Mouse (Mus musculus) urinary bladder, adult 2 months (tissue): ENCODE results near the gene Mmp9. TPM values are rescaled to one million over a fixed set of nuclear protein-coding genes. Genes with fewer than 3 reads are reported as not detected.

Experiments
- DNase-seq: peaks from one replicate; pipeline ENCODE4 v3.0.0; 2022; ENCODE audit warnings: low spot score
- polyA plus RNA-seq: library from polyadenylated mRNA; depleted of rRNA; stranded (reverse); fragments of >200 nt; gene quantifications from 2 replicates; pipeline ENCODE4 v1.2.3, GENCODE M21; 2012; rRNA removed

Mmp9 gene
- 13.0 and 13.5 TPM in 2 replicates for polyA plus RNA-seq

DNA sequence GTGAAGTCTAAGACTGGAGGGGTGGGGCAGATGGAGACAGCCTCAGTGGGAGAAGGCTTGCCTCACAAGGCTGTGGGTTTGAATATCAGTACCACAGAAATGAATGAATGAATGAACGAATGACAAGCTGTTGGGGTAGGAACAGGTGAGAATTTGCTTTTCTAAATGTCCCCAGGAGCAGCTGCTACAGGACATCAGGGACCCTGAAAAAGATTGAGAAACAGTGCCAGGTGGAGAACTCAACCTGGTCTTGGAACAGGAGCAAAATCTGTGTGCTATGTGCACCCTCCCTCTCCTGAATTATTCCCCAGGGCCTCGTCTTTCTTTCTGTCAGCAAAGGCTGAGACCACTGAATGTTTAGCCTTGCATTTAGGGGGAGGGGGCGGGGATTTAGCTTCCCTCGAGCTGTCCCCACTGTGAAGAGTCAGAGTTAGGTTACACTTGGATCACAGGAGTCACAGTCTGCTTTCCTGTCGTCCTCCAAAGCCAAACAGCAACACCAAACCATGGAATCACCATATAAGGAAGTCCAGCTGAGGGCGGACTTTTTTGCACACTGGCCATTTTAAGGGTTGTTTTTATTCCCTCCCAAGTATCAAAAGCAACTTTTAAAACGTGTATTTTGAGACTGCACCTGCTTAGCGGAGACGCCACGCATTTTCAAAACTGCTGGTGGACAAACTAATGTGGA, at the start of gene Mmp9:
Gene Mmp9, plus strand, starts transcription at position 641 of the 691 bp plus-strand sequence.
- no peak for DNase-seq

DNA sequence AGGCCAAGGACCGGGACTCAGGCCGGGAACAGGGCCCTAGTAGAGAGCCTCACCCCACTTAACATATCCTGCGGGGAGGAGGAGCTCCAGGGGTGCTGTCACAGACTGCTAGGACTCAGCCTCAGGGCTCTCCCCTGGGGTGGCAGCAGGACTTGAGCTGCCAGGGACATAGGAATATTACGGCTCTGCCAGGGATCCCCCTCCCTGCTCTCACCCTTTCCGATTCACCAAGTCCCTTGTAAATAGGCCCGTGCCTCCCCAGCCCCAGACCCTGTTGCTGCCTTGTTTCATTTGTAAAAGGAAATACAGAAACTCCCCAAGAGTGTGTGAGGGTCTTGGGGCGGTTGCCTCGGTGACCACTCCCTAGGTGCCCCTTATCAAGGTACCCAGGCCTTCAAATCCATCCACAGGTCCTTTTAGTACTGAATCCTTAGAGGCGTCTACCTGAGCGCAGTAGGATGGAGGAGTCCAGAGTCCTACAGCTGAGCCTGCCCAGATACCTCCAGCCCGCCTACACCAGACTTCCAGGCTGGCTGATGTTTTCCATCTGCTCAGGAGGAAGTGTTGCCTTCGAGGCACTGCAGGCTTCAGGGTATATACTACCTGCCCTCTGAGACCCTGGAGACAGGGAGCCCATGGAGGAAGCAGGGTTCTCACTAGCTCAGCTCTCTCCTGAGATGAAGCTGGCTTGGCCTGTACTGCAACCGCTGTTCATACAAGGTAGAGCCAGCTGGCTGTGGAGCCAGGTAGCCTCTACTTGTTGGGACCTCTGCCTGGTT, 49.3 kb upstream of the Mmp9 start:
- DNase-seq, result no peak

- no peak for DNase-seq
These were observed 48.5 kb upstream of the Mmp9 start for GRCm38 (mm10) chr2:164891908-164892695.

GRCm38 (mm10) chr2:164892696-164893216, 47.8 kb upstream of the Mmp9 start:
- no peak for DNase-seq

- DNase-seq, result no peak
These were observed 46.5 kb upstream of the Mmp9 start for GRCm38 (mm10) chr2:164894048-164894447.

DNA sequence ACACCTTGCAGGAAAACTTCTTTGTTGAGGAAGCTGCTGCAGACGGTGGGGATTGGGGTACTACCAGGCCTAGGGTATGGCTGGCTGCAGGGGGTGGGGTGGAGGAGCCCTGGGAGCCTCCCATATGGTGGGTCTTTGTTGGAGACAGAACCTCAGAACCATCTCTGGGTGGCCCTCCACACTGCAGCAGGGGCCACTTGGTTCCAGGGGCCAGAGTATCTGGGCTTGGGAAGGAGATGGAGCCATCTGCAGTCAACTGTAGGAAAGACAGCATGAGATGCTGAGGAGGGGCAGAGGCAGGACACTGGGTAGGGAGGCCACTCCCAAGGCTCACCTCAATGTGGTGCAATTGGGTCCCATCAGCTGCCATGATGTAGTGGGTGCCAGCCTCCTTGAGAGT, 45.9 kb upstream of the Mmp9 start:
- DNase-seq, result no peak

DNA sequence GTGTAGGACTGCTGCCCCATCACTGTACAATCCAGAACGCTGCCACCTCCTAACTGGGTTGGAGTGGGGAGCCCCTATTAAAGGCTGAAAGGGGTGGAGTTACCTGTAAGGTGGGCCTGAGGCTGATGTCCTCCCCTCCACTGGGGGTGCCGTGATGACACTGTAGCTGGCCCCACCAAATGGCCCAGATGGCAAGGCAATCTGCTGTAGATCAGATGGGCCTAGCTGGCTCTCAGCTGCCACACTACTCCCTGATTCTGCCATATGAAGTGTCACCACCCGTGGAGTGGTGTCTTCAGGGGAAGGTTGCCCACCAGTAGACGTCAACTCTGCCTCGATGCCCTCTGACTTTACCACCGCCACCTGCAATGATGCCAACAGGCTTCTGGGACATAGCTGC, 44.7 kb upstream of the Mmp9 start:
- no peak for DNase-seq

- DNase-seq, result no peak
These were observed 42.6 kb upstream of the Mmp9 start for GRCm38 (mm10) chr2:164898008-164898407.

- DNase-seq, result no peak
These were observed 41.5 kb upstream of the Mmp9 start for GRCm38 (mm10) chr2:164899034-164899433.

DNA sequence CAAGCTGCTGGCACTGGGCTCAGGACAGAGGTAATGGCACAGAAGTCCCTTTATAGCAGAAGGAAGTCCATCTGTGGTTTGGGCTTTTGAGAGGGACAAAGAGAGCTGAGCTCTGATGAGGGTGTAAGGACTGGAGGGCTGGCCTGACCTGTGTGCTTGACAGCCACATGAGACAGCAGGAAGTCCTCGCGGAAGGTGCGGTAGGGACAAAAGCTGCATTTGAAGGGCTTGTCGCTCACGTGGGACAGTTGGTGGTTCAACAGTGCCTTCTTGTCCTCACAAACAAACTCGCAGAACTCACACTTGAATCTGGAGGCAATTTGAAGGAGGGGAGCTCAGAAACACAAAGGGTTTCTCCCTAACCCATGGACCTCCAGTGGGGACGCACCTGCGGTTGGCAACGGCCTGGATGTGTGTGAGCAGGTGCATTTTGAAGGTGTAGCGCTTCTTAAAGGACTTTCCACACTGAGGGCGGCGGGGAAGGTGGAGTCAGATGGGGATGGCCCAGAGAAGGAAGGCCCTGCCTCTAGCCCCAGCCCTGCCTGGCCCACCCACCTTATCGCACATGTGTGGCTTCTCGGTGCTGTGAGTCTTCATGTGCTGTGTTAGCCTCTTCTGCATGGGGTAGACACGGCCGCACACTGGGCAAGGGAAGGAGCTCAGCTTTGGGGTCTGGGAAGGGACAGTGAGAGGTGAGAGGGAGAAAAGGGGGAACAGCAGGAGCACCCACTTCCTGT, 40.7 kb upstream of the Mmp9 start:
- DNase-seq, result no peak

GRCm38 (mm10) chr2:164901380-164901779, 39.2 kb upstream of the Mmp9 start:
- no peak for DNase-seq

GRCm38 (mm10) chr2:164903496-164903895, 37.1 kb upstream of the Mmp9 start:
- DNase-seq, result no peak

DNA sequence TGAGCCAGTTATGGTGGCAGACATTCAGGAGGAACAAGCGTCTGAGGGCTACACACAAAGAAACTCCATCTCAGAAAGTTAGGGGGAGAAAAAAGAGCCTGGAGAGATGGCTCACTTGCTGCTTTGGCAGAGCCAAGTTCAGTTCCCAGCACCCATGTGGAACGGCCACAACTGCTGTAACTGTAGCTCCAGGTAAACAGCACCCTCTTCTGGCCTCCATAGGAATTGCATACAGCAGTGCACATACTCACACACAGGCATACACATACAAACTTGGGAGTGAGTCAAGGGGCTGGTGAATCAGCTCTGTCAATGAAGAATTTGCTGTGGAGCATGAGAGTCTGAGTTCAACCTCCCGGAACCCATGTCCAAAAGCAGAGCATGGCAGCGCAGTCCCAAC, 34.5 kb upstream of the Mmp9 start:
- DNase-seq, result no peak

GRCm38 (mm10) chr2:164907511-164907910, 33.1 kb upstream of the Mmp9 start:
- no peak for DNase-seq

DNA sequence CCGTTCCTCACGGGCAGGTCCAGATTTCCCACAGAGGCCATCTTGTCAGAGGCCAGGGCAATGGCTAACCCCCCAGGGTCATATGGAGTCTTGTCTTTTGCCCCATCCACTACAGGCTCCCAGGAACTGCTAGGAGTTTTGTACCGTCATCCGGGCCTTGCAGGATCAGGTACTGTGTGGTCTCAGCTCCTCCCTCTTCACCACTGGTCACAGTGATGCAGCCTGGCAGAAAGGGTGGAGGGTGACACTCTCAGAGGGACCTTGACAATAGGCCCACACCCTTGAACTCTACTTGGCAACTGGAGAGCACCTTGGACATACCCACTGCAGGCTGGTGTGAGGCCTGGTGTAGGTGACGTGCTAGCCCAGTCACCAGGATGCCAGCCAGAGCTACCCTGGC, 32.6 kb upstream of the Mmp9 start:
- DNase-seq, result no peak

- DNase-seq, result no peak
These were observed 31.5 kb upstream of the Mmp9 start for GRCm38 (mm10) chr2:164909100-164909499.

- no peak for DNase-seq
These were observed 31.0 kb upstream of the Mmp9 start for GRCm38 (mm10) chr2:164909542-164909941.

- DNase-seq, result no peak
These were observed 30.1 kb upstream of the Mmp9 start for GRCm38 (mm10) chr2:164910360-164911061.

GRCm38 (mm10) chr2:164911086-164912048, 29.2 kb upstream of the Mmp9 start, which contains the start of gene Zfp335:
TSS of gene Zfp335 (minus strand) at chr2:164911757.
- DNase-seq, result peak; percentile 99

- no peak for DNase-seq
These were observed 28.4 kb upstream of the Mmp9 start for GRCm38 (mm10) chr2:164912151-164912550.
